ENCODE assay signal across 19 mouse cellular contexts in genomic region chr2:151904636-151905035, GRCm38 (mm10). TPM values are rescaled to one million over a fixed set of nuclear protein-coding genes. Genes with fewer than 3 reads are reported as not detected.
"Had no signal": no experiment of that assay in that cellular context is flagged by ENCODE, and none has a peak within 500 bp of the region (broad histone marks: within the 10 kb centered on the region; RNA-seq: fewer than 3 reads in every experiment).

No protein-coding gene starts in this region.

- ATAC-seq: lung, postnatal 0 days; midbrain, embryonic 15.5 days had no signal

- H3K4me2 ChIP-seq: liver, embryonic 11.5 days; liver, embryonic 15.5 days; midbrain, embryonic 15.5 days; neural tube, embryonic 13.5 days; stomach, embryonic 15.5 days had no signal

- H3K9me3 ChIP-seq: liver, embryonic 15.5 days; midbrain, embryonic 15.5 days; neural tube, embryonic 13.5 days; stomach, embryonic 15.5 days had no signal

- H3K36me3 ChIP-seq: liver, embryonic 15.5 days; midbrain, embryonic 15.5 days; neural tube, embryonic 13.5 days; stomach, embryonic 15.5 days had no signal

- H3K4me3 ChIP-seq: layer of hippocampus, adult 2 months; liver, embryonic 15.5 days; midbrain, embryonic 15.5 days; neural tube, embryonic 13.5 days; stomach, embryonic 15.5 days had no signal

- DNase-seq: kidney, adult 9 months; kidney, postnatal 10 days; kidney, postnatal 4 days; left cerebral cortex, postnatal 4 days; lung, adult 2 months; lung, postnatal 36 days; right cerebral cortex, postnatal 14 days; thymus, postnatal 4 days had no signal

- H3K27me3 ChIP-seq: liver, embryonic 15.5 days; midbrain, embryonic 15.5 days; neural tube, embryonic 13.5 days; stomach, embryonic 15.5 days had no signal

- H3K27ac ChIP-seq: layer of hippocampus, adult 2 months; liver, embryonic 15.5 days; midbrain, embryonic 15.5 days; neural tube, embryonic 13.5 days; stomach, embryonic 15.5 days had no signal

- H3K9ac ChIP-seq: liver, embryonic 15.5 days; midbrain, embryonic 15.5 days; neural tube, embryonic 13.5 days; stomach, embryonic 15.5 days had no signal

- H3K4me1 ChIP-seq: liver, embryonic 15.5 days; midbrain, embryonic 15.5 days; stomach, embryonic 15.5 days had no signal

RNA-seq across cellular contexts. Expression of gene Angpt4, which starts 6.4 kb away (rescaled TPM):
- total RNA-seq: layer of hippocampus, postnatal 10 days; left cerebral cortex, adult 18-20 months; left cerebral cortex, postnatal 4 days; megakaryocyte progenitor cell, adult 5-6 weeks; monocyte, adult 5-6 weeks had no signal
- polyA plus RNA-seq: liver, embryonic 15.5 days had no signal
